In the genomic region with DNA sequence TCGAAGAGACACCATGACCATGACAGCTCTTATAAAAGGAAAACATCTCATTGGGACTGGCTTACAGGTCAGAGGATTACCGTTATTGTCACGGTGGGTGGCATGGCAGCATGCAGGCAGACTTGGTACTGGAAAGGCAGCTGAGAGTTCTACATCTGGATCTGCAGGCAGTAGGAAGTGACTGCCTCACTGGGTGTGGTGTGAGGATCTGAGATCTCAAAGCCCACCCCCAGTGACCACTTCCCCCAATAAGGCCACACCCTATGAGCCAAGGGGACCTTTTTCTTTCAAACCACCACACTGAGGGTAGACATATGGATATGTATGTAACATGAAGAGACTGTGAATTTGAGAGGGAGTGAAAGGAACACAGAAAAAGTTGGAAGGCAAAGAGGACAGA, we compare ENCODE assay signal across 26 mouse cellular contexts.
"Had no signal": no experiment of that assay in that cellular context is flagged by ENCODE, and none has a peak within 500 bp of the region (broad histone marks: within the 10 kb centered on the region; RNA-seq: fewer than 3 reads in every experiment).

No protein-coding gene starts in this region.

- H3K27me3 ChIP-seq: heart, embryonic 13.5 days; heart, embryonic 15.5 days; hindbrain, embryonic 13.5 days; hindbrain, embryonic 15.5 days; kidney, embryonic 15.5 days; limb, embryonic 13.5 days; limb, embryonic 15.5 days; liver, embryonic 12.5 days had no signal

- DNase-seq: gastrocnemius, adult 2 months; gastrocnemius, postnatal 10 days; gastrocnemius, postnatal 25 days; heart, adult 18-20 months; heart, postnatal 14 days; heart, postnatal 36 days; kidney, adult 11 months; kidney, adult 2 months; kidney, adult 9 months; kidney, postnatal 14 days; kidney, postnatal 36 days; layer of hippocampus, adult 9-11 months; layer of hippocampus, postnatal 36 days; left cerebral cortex, postnatal 4 days had no signal

- H3K9ac ChIP-seq: heart, embryonic 13.5 days; heart, embryonic 15.5 days; hindbrain, embryonic 13.5 days; hindbrain, embryonic 15.5 days; kidney, embryonic 15.5 days; limb, embryonic 13.5 days; limb, embryonic 15.5 days; liver, embryonic 12.5 days; liver, embryonic 14.5 days had no signal

- H3K27ac ChIP-seq: gastrocnemius, adult 2 months; heart, embryonic 13.5 days; heart, embryonic 15.5 days; hindbrain, embryonic 13.5 days; hindbrain, embryonic 15.5 days; hindbrain, postnatal 0 days; kidney, embryonic 15.5 days; kidney, postnatal 0 days; limb, embryonic 13.5 days; limb, embryonic 15.5 days; liver, embryonic 12.5 days; liver, embryonic 14.5 days had no signal

- H3K36me3 ChIP-seq: heart, embryonic 13.5 days; heart, embryonic 15.5 days; hindbrain, embryonic 13.5 days; hindbrain, embryonic 15.5 days; kidney, embryonic 15.5 days; limb, embryonic 13.5 days; limb, embryonic 15.5 days; liver, embryonic 12.5 days had no signal

- H3K4me1 ChIP-seq: heart, embryonic 13.5 days; heart, embryonic 15.5 days; hindbrain, embryonic 13.5 days; hindbrain, embryonic 15.5 days; kidney, embryonic 15.5 days; limb, embryonic 13.5 days; limb, embryonic 15.5 days had no signal

- H3K4me3 ChIP-seq: gastrocnemius, adult 2 months; heart, embryonic 13.5 days; heart, embryonic 15.5 days; hindbrain, embryonic 13.5 days; hindbrain, embryonic 15.5 days; kidney, embryonic 15.5 days; limb, embryonic 13.5 days; limb, embryonic 15.5 days; liver, embryonic 12.5 days had no signal

- H3K9me3 ChIP-seq: heart, embryonic 13.5 days; heart, embryonic 15.5 days; hindbrain, embryonic 13.5 days; hindbrain, embryonic 15.5 days; kidney, embryonic 15.5 days; limb, embryonic 13.5 days; limb, embryonic 15.5 days; liver, embryonic 12.5 days had no signal

- ATAC-seq: hindbrain, postnatal 0 days; intestine, embryonic 16.5 days; liver, embryonic 12.5 days had no signal
